Mouse (Mus musculus) midbrain, embryonic 12.5 days (tissue): ENCODE data around the gene Vasp. TPM values are rescaled to one million over a fixed set of nuclear protein-coding genes. Genes with fewer than 3 reads are reported as not detected.
A peak's percentile ranks its signal among the peaks of the same experiment; 100 is the strongest.

Source experiments
- ATAC-seq: fragments of 200-750 bp; cut with Nextera tagmentation; 2 replicates; pipeline ENCODE4 v1.8.0; 2017; ENCODE audit warnings: low read depth, moderate TSS enrichment, moderate library complexity; ENCODE audit not compliant: low FRiP score
- H3K27ac ChIP-seq: fragments of 300-500 bp; sonication (generic); replicated peaks from 2 replicates; pipeline ENCODE4 v1.5.1; 2016; ENCODE audit warnings: mild to moderate bottlenecking
- H3K27me3 ChIP-seq: fragments of 300-500 bp; sonication (generic); 2 replicates; pipeline ENCODE4 v1.6.1; 2016; ENCODE audit warnings: mild to moderate bottlenecking
- H3K36me3 ChIP-seq: fragments of 300-500 bp; sonication (generic); 2 replicates; pipeline ENCODE4 v1.6.1; 2016
- H3K4me1 ChIP-seq: fragments of 300-500 bp; sonication (generic); 2 replicates; pipeline ENCODE4 v1.6.1; 2016
- H3K4me2 ChIP-seq: fragments of 300-500 bp; sonication (generic); replicated peaks from 2 replicates; pipeline ENCODE4 v1.6.1; 2016; ENCODE audit warnings: mild to moderate bottlenecking, moderate library complexity
- H3K4me3 ChIP-seq: fragments of 300-500 bp; sonication (generic); 2 replicates; pipeline ENCODE4 v1.5.1; 2016; ENCODE audit warnings: mild to moderate bottlenecking
- H3K9ac ChIP-seq: fragments of 300-500 bp; sonication (generic); replicated peaks from 2 replicates; pipeline ENCODE4 v1.6.1; 2016; ENCODE audit warnings: mild to moderate bottlenecking, moderate library complexity
- H3K9me3 ChIP-seq: fragments of 300-500 bp; sonication (generic); 2 replicates; pipeline ENCODE4 v1.6.1; 2016; ENCODE audit warnings: mild to moderate bottlenecking
- WGBS: fragments of 180-500 bp; shearing (Covaris S2); methylation state at CpG from one replicate; pipeline ENCODE4 v1.1.7; 2016; 5-methylcytosine and 5-hydroxymethylcytosine counted together
- polyA plus RNA-seq: library from polyadenylated mRNA; unstranded; fragments of >200 nt; fragmentation: Nextera tagmentation; extraction: Ambion mirVana; gene quantifications from 2 replicates; pipeline ENCODE4 v1.2.1, GENCODE M21; 2016

The Vasp gene
- polyA plus RNA-seq, 1 experiment from 2014 or later = 47.1 TPM

DNA sequence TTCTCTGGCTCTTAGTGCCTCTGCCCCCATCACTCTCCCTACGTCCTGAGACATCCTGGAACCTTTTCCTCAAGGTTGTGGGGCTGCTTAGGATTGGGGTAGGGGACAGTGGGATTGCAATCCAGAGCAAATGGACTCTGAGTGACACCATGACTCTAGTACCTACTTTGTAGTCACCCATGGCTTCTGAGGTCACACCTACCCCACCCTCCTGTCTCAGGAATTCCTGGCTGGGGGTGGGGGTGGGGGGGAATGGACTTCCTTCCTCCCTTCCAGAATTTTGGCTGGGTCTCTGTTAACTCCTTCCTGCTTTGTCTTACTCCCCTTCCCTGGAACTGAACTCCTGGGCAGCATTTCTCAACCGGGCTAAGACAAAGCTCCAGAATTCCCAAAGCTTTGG, 58.2 kb downstream of the Vasp start:
- no peak for ATAC-seq

DNA sequence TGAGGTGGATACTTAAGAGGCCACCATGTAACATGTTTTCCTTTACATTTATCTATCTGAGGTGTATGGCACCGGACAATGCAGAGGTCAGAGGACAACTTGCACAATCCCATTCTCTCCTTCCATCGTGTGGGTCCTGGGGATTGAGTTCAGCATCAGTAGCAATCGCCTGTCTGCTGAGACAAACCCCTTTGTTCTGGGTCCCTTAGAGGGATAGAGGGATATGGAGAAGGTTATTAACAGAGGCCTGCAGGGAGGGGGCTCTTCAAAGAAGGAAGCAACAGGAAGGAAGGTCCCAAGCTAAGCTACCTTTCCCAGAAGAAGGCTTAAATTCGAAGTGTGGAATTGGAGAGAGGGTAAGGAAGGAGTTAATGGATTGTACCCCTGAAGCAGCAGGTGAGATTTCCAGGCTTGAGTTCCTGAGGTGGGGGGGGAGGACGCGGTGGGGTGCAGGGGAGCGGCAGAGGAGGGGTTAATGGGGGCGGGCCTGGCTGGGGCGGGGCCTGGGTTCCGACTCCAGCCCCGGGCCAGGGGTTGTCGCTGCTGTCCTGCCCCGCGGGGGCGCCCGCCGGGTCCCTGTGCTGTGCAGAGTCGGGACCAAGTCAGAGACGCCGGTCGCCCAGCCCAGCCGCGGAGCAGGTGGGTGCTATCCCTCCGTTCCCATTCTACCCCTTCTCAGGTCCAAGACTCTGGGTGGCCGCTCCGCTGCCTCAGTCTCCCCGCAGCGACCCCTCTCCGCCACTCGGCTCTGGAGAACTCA, 59.4 kb downstream of the Vasp start, which contains the start of gene Gpr4:
Gpr4 (plus strand) TSS at position 543 of the 760 bp plus-strand sequence.
- peak; percentile 80; the same call in 1 of the 2 replicates for ATAC-seq
- Histone ChIP-seq H3K9ac (peak within 1 kb of the TSS; percentile 44; the same call in 1 of the 2 replicates), H3K27ac (no peak within 1 kb of the TSS), H3K27me3 (peaks cover 29% of the 10 kb centered on the region), H3K4me3 (peak within 1 kb of the TSS; percentile 45), H3K9me3 (0 out of 2 replicates have a peak, but pooled peaks cover 4% of the 10 kb centered on the region), H3K4me1 (peaks cover 12% of the 10 kb centered on the region), H3K4me2 (peak within 1 kb of the TSS; percentile 72), H3K36me3 (no peaks in the 10 kb centered on the region)
- 2% methylated on average over 25 of the region's 30 CpGs for WGBS

More for the DNA sequence above, 58.2 kb downstream of the Vasp start:
- Histone ChIP-seq H3K4me2 (no peak overlapping the region), H3K36me3 (no peaks in the 10 kb centered on the region), H3K4me3 (no peak overlapping the region; the same call in 1 of the 2 replicates), H3K27ac (no peak overlapping the region), H3K9ac (no peak overlapping the region), H3K27me3 (peaks cover 29% of the 10 kb centered on the region), H3K4me1 (peaks cover 12% of the 10 kb centered on the region), H3K9me3 (0 out of 2 replicates have a peak, but pooled peaks cover 4% of the 10 kb centered on the region)
- 87% methylated on average over 2 of the region's 2 CpGs for WGBS

DNA sequence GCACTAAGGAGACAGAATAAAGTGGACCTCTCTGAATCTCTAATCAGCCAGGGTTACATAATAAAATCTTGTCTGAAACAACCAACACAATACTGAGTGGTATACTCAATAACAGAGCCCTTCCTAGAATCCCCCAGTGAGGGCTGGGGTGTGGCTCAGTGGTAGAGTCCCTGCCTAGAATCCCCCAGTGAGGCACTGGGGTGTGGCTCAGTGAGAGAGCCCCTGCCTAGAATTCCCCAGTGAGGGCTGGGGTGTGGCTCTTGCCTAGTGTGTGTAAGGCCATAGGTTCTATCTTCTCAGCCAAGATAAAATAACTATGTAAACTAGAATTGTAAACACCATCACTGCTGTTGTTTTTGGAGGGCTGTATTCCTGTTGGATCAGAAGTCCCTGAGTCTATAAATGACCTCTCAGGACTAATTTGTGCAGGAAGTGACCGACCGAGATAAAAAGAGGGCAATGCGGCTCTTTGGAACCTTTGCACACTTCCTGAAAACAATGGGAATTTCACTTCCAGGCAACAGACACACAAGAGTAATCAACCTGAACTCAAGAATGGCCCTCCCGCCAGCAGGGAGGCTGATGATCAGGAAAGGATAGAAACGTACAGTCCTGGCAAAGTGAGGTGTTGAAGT, 60.5 kb downstream of the Vasp start:
- H3K4me2 ChIP-seq = no peak overlapping the region
- no peak overlapping the region for H3K4me3 ChIP-seq
- no peak for ATAC-seq
- 0 out of 2 replicates have a peak, but pooled peaks cover 4% of the 10 kb centered on the region for H3K9me3 ChIP-seq
- WGBS = 57% methylated on average over 5 of the region's 5 CpGs
- no peak overlapping the region for H3K9ac ChIP-seq
- no peaks in the 10 kb centered on the region for H3K36me3 ChIP-seq
- H3K27me3 ChIP-seq = peaks cover 29% of the 10 kb centered on the region
- H3K27ac ChIP-seq = no peak overlapping the region
- H3K4me1 ChIP-seq = peaks cover 12% of the 10 kb centered on the region

DNA sequence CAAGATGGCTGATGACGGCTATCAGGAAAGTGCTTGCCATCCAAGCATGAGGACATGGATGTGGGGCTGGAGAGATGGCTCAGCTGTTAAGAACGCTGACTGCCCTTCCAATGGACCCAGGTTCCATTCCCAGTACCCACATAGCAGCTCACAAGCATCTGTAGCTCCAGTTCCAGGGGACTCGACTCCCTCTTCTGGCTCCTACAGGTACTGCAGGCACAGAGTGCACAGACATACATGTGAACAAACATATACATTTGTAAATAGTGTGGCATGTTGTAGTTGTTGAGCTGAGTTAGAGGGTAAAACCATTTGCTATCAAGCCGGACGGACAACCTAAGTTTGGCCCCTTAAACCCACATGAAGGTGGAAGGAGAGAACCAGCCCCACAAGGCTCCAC, 61.6 kb downstream of the Vasp start:
- H3K9ac ChIP-seq = no peak overlapping the region
- H3K27ac ChIP-seq = no peak overlapping the region
- peaks cover 29% of the 10 kb centered on the region for H3K27me3 ChIP-seq
- 0 out of 2 replicates have a peak, but pooled peaks cover 4% of the 10 kb centered on the region for H3K9me3 ChIP-seq
- H3K4me1 ChIP-seq = peaks cover 12% of the 10 kb centered on the region
- WGBS = 90% methylated on average over 5 of the region's 5 CpGs
- H3K4me2 ChIP-seq = no peak overlapping the region
- H3K36me3 ChIP-seq = peaks cover 10% of the 10 kb centered on the region
- no peak overlapping the region for H3K4me3 ChIP-seq
- ATAC-seq = no peak

DNA sequence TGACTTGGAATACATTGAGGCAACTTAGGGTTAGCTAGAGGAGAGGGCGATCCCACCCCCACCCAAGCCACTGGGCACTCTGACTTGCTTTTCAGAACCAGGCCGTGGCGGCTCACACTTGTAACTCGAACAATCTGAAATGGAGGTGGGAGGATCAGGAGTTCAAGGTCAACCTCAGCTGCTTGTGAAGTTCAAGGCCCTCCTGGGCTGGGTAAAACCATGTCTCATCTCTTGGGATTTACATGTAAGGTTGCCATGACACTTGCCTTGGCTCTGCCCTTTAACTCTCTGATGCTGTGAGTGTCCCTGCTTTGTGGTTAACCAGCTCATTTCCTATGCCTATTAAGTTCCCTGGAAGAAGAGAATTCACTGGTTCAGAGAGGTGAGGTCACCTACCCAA, 62.1 kb downstream of the Vasp start:
- WGBS = 77% methylated on average over 4 of the region's 4 CpGs
- no peak overlapping the region for H3K27ac ChIP-seq
- peaks cover 15% of the 10 kb centered on the region for H3K36me3 ChIP-seq
- H3K4me2 ChIP-seq = no peak overlapping the region
- H3K4me1 ChIP-seq = peaks cover 12% of the 10 kb centered on the region
- H3K4me3 ChIP-seq = no peak overlapping the region
- 0 out of 2 replicates have a peak, but pooled peaks cover 4% of the 10 kb centered on the region for H3K9me3 ChIP-seq
- no peak for ATAC-seq
- H3K9ac ChIP-seq = no peak overlapping the region
- peaks cover 29% of the 10 kb centered on the region for H3K27me3 ChIP-seq

DNA sequence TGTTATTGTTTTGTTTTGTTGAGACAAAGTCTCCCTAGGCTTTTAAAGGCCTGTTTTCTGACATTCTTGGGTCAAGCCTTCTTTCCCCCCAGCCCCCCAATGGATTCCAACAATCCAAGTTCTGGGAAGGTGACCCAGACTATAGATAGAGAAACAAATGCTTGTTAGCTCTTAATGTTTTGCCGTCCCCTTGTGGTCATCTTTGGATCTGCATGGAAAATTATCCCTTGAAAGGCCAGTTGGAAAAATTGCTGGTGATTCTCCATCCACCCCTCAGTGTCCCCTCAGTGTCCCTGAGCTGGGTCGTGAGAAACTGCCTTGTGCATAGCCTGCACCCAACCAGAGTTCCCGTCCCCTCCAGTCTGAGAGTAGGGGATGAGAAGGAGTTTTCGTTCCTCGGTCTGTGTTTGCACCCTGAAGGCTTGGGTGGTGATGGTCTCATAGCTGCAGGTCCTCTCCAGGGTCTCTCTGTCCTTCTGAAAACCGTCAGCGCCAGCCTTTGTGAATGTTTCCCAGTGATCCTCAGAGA, 62.6 kb downstream of the Vasp start:
- no peak for ATAC-seq
- H3K4me1 ChIP-seq = peaks cover 12% of the 10 kb centered on the region
- peaks cover 20% of the 10 kb centered on the region for H3K36me3 ChIP-seq
- H3K9me3 ChIP-seq = 0 out of 2 replicates have a peak, but pooled peaks cover 4% of the 10 kb centered on the region
- H3K27me3 ChIP-seq = peaks cover 25% of the 10 kb centered on the region
- 52% methylated on average over 7 of the region's 7 CpGs for WGBS
- no peak overlapping the region for H3K9ac ChIP-seq
- no peak overlapping the region for H3K27ac ChIP-seq
- no peak overlapping the region for H3K4me3 ChIP-seq
- H3K4me2 ChIP-seq = no peak overlapping the region

DNA sequence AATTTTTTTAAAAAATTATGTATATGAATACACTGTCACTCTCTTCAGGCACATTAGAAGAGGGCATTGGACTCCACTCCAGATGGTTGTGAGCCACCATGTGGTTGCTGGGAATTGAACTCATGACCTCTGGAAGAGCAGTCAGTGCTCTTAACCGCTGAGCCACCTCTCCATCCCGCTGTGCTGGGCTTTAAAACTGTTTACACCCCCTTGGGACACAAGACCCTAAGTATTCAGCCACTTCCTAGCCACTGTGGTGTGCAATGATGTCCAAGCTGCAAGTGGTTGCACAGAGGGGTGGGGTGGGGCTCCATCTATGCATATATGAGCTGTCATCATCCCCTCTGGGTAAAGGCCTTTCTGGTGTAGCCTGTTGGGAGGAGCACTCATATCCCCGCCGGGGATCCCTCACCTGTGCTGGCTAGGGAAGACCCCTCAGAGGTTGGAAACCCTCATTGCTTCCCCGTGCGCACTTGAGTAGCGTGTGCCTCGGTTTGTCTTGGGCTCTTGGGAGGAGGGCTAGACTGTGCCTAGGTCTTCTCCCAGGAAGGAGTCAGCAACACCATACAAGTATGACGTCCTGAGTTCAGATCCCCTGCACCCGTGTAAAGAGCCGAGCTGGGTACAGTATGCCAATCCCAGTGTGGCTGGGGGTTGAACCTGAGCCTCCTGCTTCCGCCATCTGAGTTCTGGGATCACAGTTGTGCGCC, 63.3 kb downstream of the Vasp start:
- H3K9ac ChIP-seq = no peak overlapping the region
- no peak overlapping the region for H3K27ac ChIP-seq
- H3K4me1 ChIP-seq = peaks cover 12% of the 10 kb centered on the region
- no peak for ATAC-seq
- peaks cover 24% of the 10 kb centered on the region for H3K36me3 ChIP-seq
- H3K4me2 ChIP-seq = no peak overlapping the region
- H3K4me3 ChIP-seq = no peak overlapping the region
- H3K27me3 ChIP-seq = peaks cover 18% of the 10 kb centered on the region
- 83% methylated on average over 13 of the region's 13 CpGs for WGBS
- H3K9me3 ChIP-seq = 0 out of 2 replicates have a peak, but pooled peaks cover 4% of the 10 kb centered on the region

Other genes with a start within 250 kb of the Vasp start
- 0.09 and 0.10 TPM in 2 replicates for gene Foxa3, start 248.3 kb downstream of the Vasp start, polyA plus RNA-seq
- 51.5 and 53.5 TPM in 2 replicates for gene Sympk, start 247.4 kb downstream of the Vasp start, polyA plus RNA-seq
- gene Rsph6a, start 217.1 kb downstream of the Vasp start, polyA plus RNA-seq = not detected in 2 replicates
- 20.8 and 21.0 TPM in 2 replicates for gene Dmwd, start 195.6 kb downstream of the Vasp start, polyA plus RNA-seq
- gene Dmpk, start 188.0 kb downstream of the Vasp start, polyA plus RNA-seq = 11.2 and 11.7 TPM in 2 replicates
- gene Six5, start 177.2 kb downstream of the Vasp start, polyA plus RNA-seq = 7.4 and 7.9 TPM in 2 replicates
- gene Gm4969, start 153.4 kb downstream of the Vasp start, polyA plus RNA-seq = 1.1 and 1.3 TPM in 2 replicates
- gene Fbxo46, start 152.0 kb downstream of the Vasp start, polyA plus RNA-seq = 20.6 and 21.9 TPM in 2 replicates
- gene Qpctl, start 122.5 kb downstream of the Vasp start, polyA plus RNA-seq = 21.0 and 22.0 TPM in 2 replicates
- 136 and 139 TPM in 2 replicates for gene Snrpd2, start 122.1 kb downstream of the Vasp start, polyA plus RNA-seq
- gene Gipr, start 105.7 kb downstream of the Vasp start, polyA plus RNA-seq = 2.1 and 3.4 TPM in 2 replicates
- gene Eml2, start 95.4 kb downstream of the Vasp start, polyA plus RNA-seq = 5.4 and 6.0 TPM in 2 replicates
- gene Gpr4, start 59.3 kb downstream of the Vasp start, polyA plus RNA-seq = 1.6 and 2.0 TPM in 2 replicates
- 41.8 and 43.7 TPM in 2 replicates for gene Opa3, start 43.5 kb downstream of the Vasp start, polyA plus RNA-seq
- gene Ppm1n, start 8.2 kb upstream of the Vasp start, polyA plus RNA-seq = 0.20 and 0.32 TPM in 2 replicates
- 74.6 and 79.7 TPM in 2 replicates for gene Rtn2, start 10.8 kb upstream of the Vasp start, polyA plus RNA-seq
- 0.20 TPM in 1 of 2 replicates, not detected in the other for gene Fosb, start 38.2 kb upstream of the Vasp start, polyA plus RNA-seq
- 103 and 114 TPM in 2 replicates for gene Ercc1, start 73.0 kb upstream of the Vasp start, polyA plus RNA-seq
- 19.1 and 20.6 TPM in 2 replicates for gene Cd3eap, start 87.7 kb upstream of the Vasp start, polyA plus RNA-seq
- 3.6 and 4.1 TPM in 2 replicates for gene Ppp1r13l, start 87.9 kb upstream of the Vasp start, polyA plus RNA-seq
- gene Ercc2, start 110.2 kb upstream of the Vasp start, polyA plus RNA-seq = 27.5 and 30.3 TPM in 2 replicates
- gene Klc3, start 132.3 kb upstream of the Vasp start, polyA plus RNA-seq = 1.1 and 2.7 TPM in 2 replicates
- gene Ckm, start 133.0 kb upstream of the Vasp start, polyA plus RNA-seq = 0.12 TPM in 1 of 2 replicates, not detected in the other
- gene Mark4, start 187.0 kb upstream of the Vasp start, polyA plus RNA-seq = 16.4 and 20.9 TPM in 2 replicates
- 0.42 and 0.61 TPM in 2 replicates for gene Exoc3l2, start 191.5 kb upstream of the Vasp start, polyA plus RNA-seq
- 4.3 and 5.0 TPM in 2 replicates for gene Bloc1s3, start 236.6 kb upstream of the Vasp start, polyA plus RNA-seq
- 41.5 and 41.7 TPM in 2 replicates for gene Trappc6a, start 236.6 kb upstream of the Vasp start, polyA plus RNA-seq
- 0.06 TPM in 1 of 2 replicates, not detected in the other for gene Nkpd1, start 246.0 kb upstream of the Vasp start, polyA plus RNA-seq